Mouse (Mus musculus) embryonic fibroblast, embryonic 13.5 days (primary cell): ENCODE data around the gene Gm10358.

Experiments
- CTCF ChIP-seq: IDR thresholded peaks from 2 replicates; pipeline ENCODE4 v1.5.1; 2011; ENCODE audit warnings: mild to moderate bottlenecking, control low read depth, low read length, moderate library complexity, borderline replicate concordance; ENCODE audit not compliant: insufficient read depth
- POLR2A ChIP-seq: IDR thresholded peaks from 2 replicates; pipeline ENCODE4 v1.6.1; 2011; ENCODE audit warnings: low read depth, mild to moderate bottlenecking, control low read depth, low read length, moderate library complexity

DNA sequence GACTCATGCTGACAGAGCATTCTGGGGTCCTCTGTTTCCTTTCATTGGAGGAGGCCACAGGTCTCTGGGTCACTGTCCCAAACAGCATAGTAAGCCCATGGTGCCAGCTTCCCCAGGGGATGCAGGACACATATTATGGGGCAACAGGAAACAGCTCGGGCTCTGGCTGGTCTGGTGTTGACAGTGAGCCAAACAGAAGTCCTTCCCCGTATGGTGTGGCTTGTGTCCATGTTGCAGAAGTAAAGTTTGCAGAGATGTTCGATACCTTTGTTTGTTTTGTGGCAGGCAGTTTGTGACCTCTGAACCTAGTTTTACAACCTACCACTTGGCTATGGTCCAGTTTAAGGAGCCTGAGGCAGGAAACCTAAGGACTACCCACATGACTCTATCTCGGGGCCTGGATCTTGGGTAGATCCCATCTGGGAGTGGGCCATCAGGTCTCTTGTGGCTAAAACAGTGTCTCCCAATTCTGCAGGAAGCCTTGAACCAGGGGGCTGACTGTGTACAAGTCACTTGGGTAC is 21.6 kb downstream of the Gm10358 start:
- TF ChIP-seq POLR2A, result no peak
- TF ChIP-seq CTCF, result no peak
